Mouse (Mus musculus): ENCODE results near the gene Emc10.

The Emc10 gene

DNA sequence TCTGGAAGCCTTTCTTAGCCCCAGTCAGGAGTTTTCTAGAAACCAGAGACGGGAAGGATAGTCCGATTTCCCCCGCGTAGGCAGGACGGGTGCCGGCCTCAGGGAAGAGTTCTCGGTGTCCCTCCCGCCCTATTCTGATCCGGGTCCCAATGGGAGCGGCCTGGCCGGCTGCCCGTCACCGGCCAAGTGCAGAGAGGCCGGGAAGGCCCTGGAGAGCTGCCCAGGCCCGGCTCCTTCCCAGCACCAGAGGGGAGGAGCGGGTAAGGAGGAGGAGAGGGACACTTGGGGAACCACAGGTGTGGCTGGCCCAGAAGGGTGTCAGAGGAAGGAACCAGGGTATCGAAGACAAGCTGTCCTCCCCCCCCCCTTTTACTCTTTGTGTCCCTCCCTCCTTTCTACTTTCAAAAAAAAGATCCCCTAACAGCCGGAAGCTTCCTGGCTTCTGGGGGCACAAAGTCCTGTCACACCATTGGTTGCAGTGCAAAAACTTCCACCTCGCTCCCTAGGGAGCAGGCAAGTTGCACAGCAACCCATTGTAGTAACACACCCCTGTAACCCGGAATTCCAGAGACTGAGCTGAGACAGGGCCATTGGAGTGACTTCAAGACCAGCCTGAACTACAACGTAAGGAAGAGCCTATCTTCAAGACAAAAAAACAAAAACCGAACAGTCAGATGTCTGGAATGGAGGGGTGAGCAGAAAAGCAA lies 28.9 kb upstream of the Emc10 start:
- DNase-seq: peak; percentile 92

DNA sequence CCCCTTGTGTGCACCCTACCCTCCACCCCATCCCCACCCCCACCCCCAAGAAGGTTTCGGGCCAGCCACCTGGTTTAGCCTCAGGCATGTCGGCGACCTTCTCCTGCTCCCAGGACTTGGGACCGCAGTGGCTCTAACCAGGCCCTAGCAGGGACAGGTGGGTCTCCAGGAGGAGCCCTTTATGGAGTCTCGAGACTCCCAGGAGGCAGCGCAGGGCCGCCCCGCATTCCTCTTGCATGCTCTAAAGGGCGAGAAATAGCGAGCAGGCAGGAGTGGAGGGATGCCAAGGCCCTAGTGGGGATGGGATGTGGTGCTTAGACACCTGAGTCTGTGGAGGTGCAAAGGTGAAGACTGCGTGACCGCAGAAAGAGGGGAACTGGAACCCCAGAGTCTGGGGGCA lies 28.2 kb upstream of the Emc10 start, which contains the start of gene Mybpc2:
Gene Mybpc2, minus strand, starts transcription at position 155 of the 400 bp plus-strand sequence.
- DNase-seq: peak; percentile 45

DNA sequence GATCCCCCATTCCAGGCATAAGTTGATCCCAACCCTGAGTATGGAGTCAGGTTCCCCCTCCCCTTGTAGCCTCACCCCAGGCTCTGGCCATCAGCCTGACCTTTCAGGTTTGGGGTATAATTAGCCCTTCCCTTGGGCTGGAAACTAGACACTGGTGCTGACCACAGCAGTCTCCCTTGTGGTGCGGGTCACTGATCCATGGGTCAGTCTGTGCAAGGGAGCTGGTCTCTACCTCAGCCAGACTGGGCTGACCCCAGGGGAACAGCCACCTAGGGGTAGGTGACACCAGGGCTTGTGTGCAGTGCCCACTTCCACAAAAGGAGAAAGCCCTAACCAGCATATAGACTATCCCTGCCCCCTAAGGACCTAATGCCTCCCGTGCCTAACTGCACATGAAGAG lies 26.7 kb upstream of the Emc10 start:
- no peak for DNase-seq

DNA sequence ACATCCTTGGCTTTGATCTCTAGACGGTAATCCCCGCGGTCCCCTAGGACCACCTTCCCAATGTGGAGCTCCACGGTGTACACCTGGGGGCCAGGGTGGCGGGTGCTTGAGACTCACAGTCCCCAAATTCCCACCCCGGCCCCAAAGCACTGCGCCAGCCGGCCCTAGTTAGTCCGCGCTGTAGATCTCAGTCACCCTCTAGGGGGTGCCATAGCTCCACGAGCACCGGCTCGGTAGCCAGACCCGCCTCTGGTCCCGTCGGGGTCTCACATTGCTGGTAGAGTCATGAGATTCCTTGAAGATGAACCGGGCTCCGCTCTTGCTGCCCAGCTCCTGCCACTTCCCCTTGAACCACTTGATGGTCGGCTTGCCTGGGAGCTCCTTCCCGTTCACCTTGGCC lies 25.4 kb upstream of the Emc10 start:
- DNase-seq: peak; percentile 84

DNA sequence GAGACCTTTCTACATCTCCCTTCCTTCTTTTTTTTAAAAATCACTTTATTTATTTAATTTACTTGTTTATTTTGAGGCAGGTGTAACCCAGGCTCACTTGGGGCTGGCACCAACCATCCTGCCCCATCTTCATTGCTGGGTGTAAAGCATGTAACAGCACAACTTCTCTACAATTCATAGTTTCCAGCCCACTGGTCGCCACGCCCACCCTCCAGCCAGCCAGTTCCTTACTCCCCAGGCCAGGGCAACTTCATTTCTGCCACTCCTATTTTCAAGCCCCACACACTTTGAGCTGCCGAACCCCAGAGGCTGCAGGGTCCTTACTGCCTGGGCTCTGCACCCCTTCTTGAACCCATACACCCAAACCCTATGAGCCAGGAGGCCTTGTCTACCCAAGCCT lies 24.7 kb upstream of the Emc10 start:
- no peak for DNase-seq

DNA sequence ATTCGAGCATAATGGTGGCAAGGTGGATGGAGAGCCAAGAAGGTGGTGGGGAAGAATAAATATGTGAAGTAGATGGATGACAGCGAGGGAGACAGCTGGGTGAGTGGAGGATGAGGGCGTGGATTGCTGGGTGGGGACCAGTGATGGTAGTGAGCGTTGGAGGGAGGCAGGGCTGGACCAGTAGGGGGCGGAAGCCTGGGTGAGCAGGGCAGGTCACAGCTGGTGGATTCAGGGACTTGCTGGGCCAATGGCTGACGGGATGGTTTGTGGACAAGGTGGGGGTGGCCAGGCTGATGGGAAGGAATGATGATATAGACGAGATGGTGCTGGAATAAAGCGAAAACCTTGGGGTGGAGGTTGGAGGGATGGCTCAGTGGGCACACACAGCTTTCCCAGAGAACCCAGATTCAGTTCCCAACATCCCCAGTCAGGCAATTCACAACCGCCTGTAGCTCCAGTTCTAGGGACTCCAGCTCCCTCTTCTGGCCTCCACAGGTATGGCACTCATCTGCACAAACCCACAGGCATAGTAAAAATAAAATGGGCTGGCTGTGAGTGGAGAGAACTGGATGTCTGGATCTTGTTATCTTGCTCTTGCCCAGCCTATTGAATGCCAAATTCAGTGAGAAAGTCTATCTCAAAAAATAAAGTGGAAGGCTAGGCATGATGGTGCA lies 23.0 kb upstream of the Emc10 start:
- no peak for DNase-seq

DNA sequence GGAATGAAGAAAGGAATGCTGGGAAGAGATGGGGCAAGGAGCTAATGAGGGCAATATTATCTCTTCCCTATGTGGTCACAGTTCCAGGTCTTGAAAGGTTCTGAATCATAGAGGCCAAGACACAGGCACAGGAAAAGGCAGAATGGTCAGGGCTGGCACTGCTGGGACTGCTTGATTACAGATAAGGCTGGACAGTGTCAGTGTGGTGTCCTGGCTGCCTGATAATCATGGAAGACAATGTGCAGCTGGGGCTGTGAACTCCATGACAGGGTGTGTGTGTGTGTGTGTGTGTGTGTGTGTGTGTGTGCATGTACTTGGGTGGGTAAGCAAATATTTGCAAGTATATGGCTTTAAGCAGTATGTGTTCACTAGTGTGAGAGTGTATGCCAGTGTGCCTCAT lies 11.2 kb upstream of the Emc10 start:
- DNase-seq: no peak

DNA sequence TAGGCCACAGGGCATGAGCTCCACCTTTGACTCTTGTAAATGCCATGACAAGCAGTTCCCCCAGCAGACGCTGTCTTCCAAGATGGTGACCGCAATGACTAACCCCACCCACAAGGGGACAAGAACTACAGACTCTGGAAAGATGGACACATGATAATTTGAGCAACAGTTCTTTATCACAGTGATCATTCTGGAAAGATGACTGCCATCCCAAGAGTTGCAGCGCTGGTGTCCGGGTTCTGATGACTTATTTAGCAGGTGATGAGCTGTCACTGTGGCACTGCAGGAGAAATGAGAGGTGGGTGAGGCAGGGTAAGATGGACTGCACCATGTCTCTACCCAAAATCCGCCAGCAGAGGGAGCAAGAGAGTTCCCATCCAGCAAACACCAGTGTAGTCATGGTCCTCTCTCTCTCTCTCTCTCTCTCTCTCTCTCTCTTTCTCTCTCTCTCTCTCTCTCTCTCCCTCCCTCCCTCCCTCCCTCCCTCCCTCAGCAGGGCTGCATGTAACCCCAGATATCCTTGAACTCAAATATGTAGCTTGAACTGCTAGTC lies 5.3 kb upstream of the Emc10 start:
- DNase-seq: peak; percentile 84

DNA sequence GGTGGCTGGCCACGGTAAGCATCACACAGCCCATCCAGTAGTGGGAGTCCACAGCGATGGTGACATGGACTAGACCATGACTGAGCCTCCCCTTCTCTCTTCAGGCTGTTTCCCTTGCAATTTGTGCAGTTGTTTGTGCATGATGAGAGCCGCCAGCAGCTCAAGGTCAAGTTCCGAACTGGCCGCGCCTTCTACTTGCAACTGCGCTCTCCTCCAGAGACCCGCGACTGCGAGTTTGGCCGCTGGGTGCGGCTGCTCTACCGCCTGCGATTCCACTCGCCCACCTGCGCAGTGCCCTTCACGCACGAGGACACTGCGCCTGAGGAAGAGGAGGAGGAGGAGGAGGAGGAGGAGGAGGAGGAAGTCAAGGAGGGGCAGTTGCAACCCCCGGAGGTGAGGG lies 3.7 kb upstream of the Emc10 start:
- DNase-seq: peak; percentile 4

DNA sequence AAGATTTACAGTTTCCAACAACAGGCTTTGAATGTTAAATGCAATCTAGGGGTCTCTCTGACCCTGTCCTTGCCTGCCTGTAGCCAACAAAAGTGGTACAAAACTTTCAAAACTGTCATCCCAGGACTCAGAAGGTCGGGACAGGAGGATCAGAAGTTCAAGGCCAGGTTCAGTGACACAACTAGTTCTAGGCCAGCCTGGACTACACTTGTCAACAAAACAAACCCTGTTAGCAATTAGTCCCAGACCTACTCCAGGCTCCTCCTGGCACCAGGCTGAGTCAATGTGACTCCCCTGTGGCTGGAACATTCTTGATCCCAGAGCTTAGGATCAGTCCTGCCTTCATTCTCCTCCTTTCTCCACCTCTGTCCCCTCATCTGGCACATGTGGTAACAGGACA lies 2.6 kb upstream of the Emc10 start:
- DNase-seq: no peak

DNA sequence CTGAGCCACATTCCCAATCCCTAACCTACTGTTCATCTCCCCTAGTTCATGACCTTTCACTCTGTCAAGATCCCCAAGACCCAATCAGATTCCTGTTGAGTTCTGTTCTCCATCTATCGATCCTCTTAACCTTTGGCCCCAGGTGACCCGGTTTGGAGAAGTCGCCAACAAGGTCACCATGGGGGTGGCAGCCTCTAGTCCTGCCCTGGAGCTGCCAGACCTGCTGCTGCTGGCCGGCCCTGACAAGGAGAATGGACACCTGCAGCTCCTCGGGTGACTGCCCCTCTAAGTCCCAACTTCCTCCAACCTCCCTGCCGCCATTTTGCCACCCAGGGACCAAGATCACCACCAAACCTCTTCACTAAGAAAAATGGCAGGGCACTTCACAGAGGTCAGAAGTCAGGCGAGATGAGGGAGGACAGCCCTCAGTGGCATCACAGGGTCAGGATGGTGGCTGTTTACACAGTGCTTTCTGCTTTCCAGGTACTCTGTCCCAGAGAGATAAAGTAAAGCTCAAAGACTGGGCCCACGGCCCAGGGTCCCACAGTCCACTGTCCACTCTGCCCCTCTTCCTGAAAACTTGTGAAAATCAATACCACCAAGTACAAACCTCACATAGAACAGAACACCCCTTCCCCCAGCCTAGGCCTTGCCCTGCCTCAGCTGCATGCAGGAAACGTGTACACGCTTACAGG lies 1.2 kb upstream of the Emc10 start:
- peak; percentile 18 for DNase-seq

DNA sequence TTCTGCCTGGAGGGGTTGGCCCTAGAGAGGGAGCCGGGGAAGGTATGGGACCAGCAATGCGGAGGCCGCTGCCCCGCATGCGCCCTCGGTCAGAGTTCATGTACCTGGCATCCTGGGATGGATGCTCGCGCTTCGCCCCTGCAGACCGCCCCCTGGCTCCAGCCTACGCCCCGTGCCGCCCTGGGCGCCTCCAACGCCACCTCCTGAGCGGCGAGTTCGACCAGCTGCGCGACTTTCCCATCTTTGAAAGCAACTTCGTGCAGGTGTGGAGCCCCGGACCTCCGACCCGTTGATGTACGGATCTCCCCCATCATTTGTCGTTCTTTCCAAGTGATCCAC lies 411 bp upstream of the Emc10 start:
- no peak for DNase-seq

DNA sequence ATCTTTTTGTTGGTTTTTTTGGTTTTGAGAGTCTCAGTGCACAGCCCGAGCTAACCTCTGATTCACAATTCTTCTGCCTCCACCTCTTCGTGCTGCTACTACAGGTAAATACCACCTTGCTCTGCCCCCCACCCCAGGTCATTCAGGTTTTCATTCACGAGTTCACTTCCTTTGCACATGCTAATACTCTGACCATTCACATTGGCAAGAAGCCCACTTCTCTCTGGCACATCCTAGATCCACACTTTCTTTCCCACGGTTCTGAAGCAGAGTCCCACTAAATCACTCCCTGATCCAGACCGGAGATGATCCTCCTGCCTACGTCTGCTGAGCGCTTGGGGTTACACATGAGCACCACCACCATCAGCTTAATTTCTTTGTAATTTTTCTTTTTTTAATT lies 1.2 kb downstream of the Emc10 start:
- peak; percentile 5 for DNase-seq

DNA sequence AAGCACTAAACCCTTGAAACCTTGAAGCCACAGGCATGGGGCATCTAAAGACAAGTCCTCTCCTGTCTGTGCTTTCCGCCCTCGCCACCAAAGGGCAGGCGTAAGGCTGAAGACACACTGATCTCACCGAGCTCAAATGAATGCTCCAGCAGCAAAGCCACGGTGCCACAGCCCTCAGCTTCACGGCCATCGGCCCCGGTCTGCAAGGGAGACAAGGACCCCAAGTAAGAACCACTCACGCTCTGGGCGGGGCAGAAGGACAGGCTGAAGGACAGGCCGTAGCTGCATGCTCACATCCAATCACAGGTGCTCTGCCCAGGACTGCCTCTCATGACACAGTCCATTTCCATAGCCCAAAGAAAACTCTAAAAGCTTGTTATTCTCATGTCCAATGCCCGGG lies 1.6 kb downstream of the Emc10 start:
- peak; percentile 5 for DNase-seq

DNA sequence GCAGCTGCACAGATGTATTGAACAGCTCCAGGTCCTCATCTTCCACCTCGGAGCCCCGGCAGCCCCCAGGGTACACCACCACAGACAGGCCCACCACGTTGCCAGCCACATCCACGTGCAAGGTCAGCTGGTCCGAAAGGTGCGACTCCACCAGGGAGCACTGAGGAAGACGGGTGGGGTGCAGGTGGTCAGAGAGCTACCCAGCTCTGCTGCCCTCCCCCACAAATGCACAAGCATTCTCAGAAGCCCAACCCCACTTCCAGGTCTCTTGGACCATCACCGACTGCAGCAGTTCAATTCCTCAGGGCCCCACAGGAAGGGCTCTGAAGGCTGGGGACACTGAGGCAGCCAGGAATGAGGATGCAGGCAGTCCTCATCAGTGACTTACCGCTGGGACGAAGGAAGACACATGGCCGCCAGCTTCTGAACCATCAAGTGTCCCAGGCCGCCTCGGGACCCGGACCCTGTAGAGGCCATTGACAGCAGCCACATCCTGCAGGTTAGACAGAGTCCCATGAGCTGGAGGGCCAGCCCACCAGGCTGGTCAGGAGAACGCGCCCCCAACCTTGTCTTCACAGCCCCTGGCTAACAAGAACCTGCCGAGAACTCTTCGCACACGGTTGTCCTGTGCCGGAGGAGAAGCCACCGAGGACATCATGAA lies 4.0 kb downstream of the Emc10 start:
- DNase-seq: peak; percentile 5

DNA sequence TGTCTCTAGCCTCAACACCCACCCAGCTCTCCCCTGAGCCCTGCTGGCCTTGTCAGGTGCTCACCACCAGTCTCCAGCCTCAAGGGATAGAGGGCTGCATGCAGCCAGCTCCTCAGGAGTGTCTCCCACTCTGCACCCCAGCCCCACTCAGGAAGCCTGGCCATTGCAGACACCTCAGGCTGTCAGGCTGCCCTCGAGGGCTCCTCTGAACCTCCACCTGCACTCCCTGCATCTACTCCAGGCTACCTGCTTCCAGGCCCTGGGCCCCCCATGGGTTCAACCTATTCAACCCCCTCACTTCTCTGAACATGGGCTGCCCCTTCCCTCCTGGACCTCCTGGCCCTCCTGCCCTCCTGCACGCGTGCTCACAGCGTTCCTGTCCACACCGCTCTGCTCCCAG lies 4.9 kb downstream of the Emc10 start:
- peak; percentile 3 for DNase-seq

DNA sequence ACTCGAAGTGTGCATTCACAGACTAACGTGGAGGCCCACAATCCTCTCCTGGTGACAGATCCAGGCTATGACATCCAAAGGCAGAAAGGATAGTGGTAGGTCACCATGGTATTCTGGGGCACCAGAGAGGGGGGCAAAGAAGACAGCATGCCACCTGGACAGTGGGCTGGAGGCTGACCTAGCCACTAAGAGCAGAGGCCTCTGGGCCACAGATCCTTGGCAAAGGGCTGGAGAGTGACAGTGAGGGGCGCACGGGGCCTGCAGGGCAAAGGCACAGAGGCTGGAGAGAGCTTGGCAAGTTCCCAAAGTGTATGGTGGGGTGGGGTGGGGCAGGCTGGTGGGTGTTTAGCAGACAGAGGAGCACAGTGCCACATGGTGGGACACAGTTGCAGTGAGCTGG lies 6.0 kb downstream of the Emc10 start:
- peak; percentile 7 for DNase-seq

DNA sequence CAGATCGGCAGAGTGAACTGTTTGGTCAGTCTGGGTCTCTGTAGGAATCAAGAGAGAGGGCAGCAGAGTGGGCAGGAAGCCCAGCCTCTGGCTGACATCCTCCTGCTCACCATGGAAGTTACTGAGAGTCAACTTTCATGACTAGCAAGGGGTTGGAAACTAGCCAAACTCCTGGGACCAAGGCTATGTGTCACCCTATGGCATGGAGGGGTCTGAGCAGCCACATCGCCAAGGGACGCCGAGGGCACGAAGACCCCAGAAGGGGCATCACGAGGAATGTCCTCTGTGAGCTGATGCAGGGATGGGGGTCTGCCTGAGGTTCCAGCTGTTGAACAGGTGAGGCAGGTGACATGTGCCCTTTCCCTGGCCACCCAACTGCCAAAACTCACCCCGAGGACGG lies 7.8 kb downstream of the Emc10 start:
- DNase-seq: peak; percentile 5

DNA sequence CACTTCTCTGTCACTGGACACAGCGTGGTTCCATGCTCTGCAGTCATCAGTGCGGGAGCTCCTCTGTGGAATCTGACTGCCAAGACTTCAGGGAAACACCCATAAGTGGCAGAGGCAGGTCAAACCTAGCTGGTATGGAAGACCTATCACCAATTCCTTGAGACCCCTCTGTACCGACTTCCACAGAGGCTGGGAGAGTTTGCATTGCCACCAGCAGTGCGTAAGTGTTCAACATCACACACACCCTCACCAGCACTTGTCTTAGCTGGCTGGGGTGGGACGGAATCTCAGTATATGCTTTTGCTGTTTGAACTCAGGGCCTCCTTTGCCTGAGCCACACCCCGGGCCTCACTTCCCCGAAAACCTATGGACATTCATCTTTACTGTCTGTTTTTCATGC lies 8.4 kb downstream of the Emc10 start:
- peak; percentile 2 for DNase-seq

DNA sequence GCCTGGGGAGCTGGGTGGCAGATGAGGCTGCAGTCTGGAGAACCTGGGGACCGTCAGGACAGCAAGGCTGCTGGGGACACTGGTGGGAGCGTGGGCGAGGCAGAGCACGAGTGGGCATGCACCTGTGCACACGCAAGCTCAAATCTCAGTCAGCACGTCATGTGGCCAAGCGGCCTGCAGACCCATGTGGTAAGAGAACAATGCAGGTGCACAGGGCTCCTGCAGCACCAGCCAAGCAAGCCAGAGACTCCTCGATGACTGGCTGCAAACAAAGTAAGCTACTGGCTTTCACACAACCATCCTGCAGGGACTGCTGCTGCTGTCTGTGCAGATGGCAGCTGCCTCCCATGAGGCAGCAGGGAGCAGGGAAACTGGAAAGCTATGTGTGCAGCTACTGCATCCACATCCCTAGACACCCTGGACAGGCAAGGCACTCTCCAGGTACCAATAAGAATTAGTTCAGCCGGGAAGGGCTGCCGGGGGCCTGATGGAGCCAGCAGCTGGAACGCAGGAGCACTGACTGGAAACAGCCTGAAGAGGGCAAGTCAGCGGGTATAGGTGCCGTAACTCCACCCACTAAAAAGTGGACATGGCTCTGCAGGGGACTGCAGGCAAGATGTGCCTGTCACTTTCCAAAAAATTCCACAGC lies 9.3 kb downstream of the Emc10 start:
- peak; percentile 4 for DNase-seq

DNA sequence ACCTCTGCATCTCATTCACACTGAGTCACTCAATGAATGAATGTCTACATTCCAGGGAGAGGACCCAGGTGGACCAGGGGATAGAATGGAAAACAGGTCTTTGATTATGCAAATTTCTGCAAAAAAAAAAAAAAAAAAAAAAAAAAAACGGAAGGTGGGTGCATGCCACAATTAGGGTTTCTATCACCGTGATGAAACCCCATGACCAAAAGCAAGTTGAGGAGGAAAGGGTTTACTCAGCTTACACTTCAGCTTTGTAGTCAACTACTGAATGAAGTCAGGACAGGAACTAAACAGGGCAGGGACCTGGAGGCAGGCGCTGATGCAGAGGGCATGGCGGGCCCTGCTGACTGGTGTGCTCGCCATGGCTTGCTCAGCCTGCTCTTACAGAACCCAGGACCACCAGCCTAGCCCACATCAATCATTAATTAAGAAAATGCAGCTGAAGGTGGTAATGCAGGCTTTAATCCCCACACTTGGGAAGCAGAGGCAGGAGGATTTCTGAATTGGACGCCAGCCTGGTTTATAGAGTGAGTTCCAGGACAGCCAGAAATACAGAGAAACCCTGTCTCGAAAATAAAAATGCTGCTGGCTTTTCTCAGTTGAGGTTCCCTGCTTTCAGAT lies 10.6 kb downstream of the Emc10 start:
- peak; percentile 3 for DNase-seq

DNA sequence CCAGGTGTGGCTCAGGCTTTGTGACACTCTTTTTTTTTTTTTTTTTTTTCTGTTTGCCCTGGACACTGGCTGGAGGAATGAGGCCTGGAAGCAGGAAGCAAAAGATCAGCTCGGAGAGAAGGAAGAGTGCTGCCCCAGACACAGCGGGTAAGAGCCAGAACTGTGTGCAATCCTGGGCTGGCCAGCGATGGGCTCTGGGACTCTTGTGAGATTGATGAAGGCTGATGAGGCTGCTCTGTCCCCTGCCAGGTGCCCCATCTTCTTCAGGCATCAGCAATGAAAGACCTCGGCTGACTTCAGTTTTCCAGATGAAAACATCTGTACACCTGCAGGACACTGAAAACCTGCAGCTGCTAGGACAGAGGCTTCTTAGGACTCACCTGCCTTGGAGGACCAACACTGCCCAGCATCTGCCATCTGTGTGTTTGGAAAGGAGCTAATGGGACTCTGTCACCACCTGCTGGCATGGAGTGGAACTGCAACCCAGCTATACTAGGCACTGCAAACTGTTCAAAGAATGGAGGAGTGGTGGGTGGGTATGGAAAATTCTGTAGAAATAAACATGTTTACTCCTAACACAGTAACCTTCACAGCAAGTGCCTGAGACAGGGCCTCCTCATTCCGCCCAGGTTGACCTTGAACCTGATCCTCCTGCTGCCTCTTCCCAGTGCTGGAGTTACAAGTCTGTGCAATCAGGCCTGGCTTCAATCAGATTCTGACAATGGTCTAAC lies 11.3 kb downstream of the Emc10 start:
- peak; percentile 84 for DNase-seq
